Mouse (Mus musculus) MEL (cell line): ENCODE measurements around the gene Trhr2. TPM values are rescaled to one million over a fixed set of nuclear protein-coding genes. Genes with fewer than 3 reads are reported as not detected.
A peak's percentile ranks its signal among the peaks of the same experiment; 100 is the strongest.

Source experiments
- DNase-seq: peaks from one replicate; pipeline ENCODE4 v3.0.0; 2011; ENCODE audit warnings: low read depth, low spot score
- H3K27ac ChIP-seq: 2 replicates; pipeline ENCODE4 v1.5.1; 2012; ENCODE audit warnings: low read depth, mild to moderate bottlenecking, control low read depth, low read length, moderate library complexity; ENCODE audit not compliant: control insufficient read depth
- H3K27me3 ChIP-seq, 2 experiments: fragments of 150-350 bp in 1 of 2; sonication (generic) in 1 of 2; 2 replicates each; pipeline ENCODE4 v1.6.1; 2012; ENCODE audit warnings: low read length in 2 of 2, mild to moderate bottlenecking in 2 of 2, improper control_type of control experiment in 1 of 2, moderate library complexity in 1 of 2; ENCODE audit not compliant: insufficient read depth in 2 of 2, control insufficient read depth in 1 of 2
- H3K36me3 ChIP-seq, 2 experiments: 2 replicates each; pipeline ENCODE4 v1.6.1; 2012 to 2014; ENCODE audit warnings: low read length in 2 of 2, improper control_type of control experiment in 1 of 2, inconsistent platforms in 1 of 2, mild to moderate bottlenecking in 1 of 2; ENCODE audit not compliant: insufficient read depth in 2 of 2, control insufficient read depth in 1 of 2
- H3K4me1 ChIP-seq, 2 experiments: fragments of 150-350 bp in 1 of 2; sonication (generic) in 1 of 2; 2 replicates each; pipeline ENCODE4 v1.6.1; 2012; ENCODE audit warnings: low read length in 2 of 2, improper control_type of control experiment in 1 of 2, mild to moderate bottlenecking in 1 of 2; ENCODE audit not compliant: insufficient read depth in 2 of 2, control insufficient read depth in 1 of 2
- H3K4me3 ChIP-seq, 2 experiments: fragments of 150-350 bp in 1 of 2; sonication (generic) in 1 of 2; 2 replicates each; pipeline ENCODE4 v1.5.1; 2012; ENCODE audit warnings: low read depth in 2 of 2, low read length in 2 of 2, mild to moderate bottlenecking in 2 of 2, moderate library complexity in 2 of 2, control low read depth in 1 of 2, improper control_type of control experiment in 1 of 2; ENCODE audit not compliant: control insufficient read depth in 1 of 2, insufficient read depth in 1 of 2
- H3K79me2 ChIP-seq: 2 replicates; pipeline ENCODE4 v1.6.1; 2012; ENCODE audit warnings: mild to moderate bottlenecking, low read length, moderate library complexity; ENCODE audit not compliant: control insufficient read depth, poor library complexity, insufficient read depth
- H3K9ac ChIP-seq: 2 replicates; pipeline ENCODE4 v1.6.1; 2012; ENCODE audit warnings: low read depth, mild to moderate bottlenecking, control low read depth, low read length, moderate library complexity; ENCODE audit not compliant: control insufficient read depth, poor library complexity, severe bottlenecking
- H3K9me3 ChIP-seq: fragments of 150-350 bp; sonication (generic); replicated peaks from 2 replicates; pipeline ENCODE4 v1.6.1; 2012; ENCODE audit warnings: mild to moderate bottlenecking, low read length, improper control_type of control experiment, moderate library complexity; ENCODE audit not compliant: insufficient read depth
- BHLHE40 ChIP-seq: IDR thresholded peaks from 2 replicates; pipeline ENCODE4 v1.6.1; 2012; ENCODE audit warnings: low read depth, mild to moderate bottlenecking, inconsistent platforms, low read length, improper control_type of control experiment, borderline replicate concordance
- CHD1 ChIP-seq: IDR thresholded peaks from 2 replicates; pipeline ENCODE4 v1.6.1; 2012; ENCODE audit warnings: low read depth, mild to moderate bottlenecking, inconsistent platforms, low read length, improper control_type of control experiment
- CHD2 ChIP-seq: IDR thresholded peaks from 2 replicates; pipeline ENCODE4 v1.6.1; 2011; ENCODE audit warnings: low read length, improper control_type of control experiment
- CTCF ChIP-seq, 3 experiments: IDR thresholded peaks in 2 of 3; conservative IDR thresholded peaks in 1 of 3; 2 replicates each; pipeline ENCODE4 v1.5.1; 2011 to 2012; ENCODE audit warnings: low read length in 3 of 3, low read depth in 2 of 3, mild to moderate bottlenecking in 2 of 3, improper control_type of control experiment in 1 of 3, inconsistent platforms in 1 of 3, mixed read lengths in 1 of 3, moderate library complexity in 1 of 3; ENCODE audit not compliant: control insufficient read depth in 1 of 3, insufficient read depth in 1 of 3, poor library complexity in 1 of 3, severe bottlenecking in 1 of 3
- E2F4 ChIP-seq: IDR thresholded peaks from 2 replicates; pipeline ENCODE4 v1.6.1; 2011; ENCODE audit warnings: low read depth, low read length, improper control_type of control experiment, borderline replicate concordance
- ELF1 ChIP-seq: IDR thresholded peaks from 2 replicates; pipeline ENCODE4 v1.6.1; 2014; ENCODE audit warnings: low read depth, mild to moderate bottlenecking, inconsistent platforms, low read length, improper control_type of control experiment, moderate library complexity
- EP300 ChIP-seq, 2 experiments: IDR thresholded peaks; 2 replicates each; pipeline ENCODE4 v1.6.1; 2011; ENCODE audit warnings: improper control_type of control experiment in 2 of 2, low read length in 2 of 2, low read depth in 1 of 2, mild to moderate bottlenecking in 1 of 2
- GABPA ChIP-seq: IDR thresholded peaks from 2 replicates; pipeline ENCODE4 v1.6.1; 2012; ENCODE audit warnings: low read depth, mild to moderate bottlenecking, inconsistent platforms, low read length, improper control_type of control experiment, moderate library complexity
- GATA1 ChIP-seq: IDR thresholded peaks from 2 replicates; pipeline ENCODE4 v1.6.1; 2011; ENCODE audit warnings: low read depth, low read length, improper control_type of control experiment
- JUND ChIP-seq: IDR thresholded peaks from 2 replicates; pipeline ENCODE4 v1.6.1; 2011; ENCODE audit warnings: low read depth, mild to moderate bottlenecking, improper control_type of control experiment, low read length
- KAT2A ChIP-seq: conservative IDR thresholded peaks from 2 replicates; pipeline ENCODE4 v1.6.1; 2012; ENCODE audit warnings: low read depth, low read length, improper control_type of control experiment, inconsistent platforms
- MAFK ChIP-seq: IDR thresholded peaks from 2 replicates; pipeline ENCODE4 v1.6.1; 2011; ENCODE audit warnings: low read depth, mild to moderate bottlenecking, low read length, improper control_type of control experiment, borderline replicate concordance
- MEF2A ChIP-seq: IDR thresholded peaks from 2 replicates; pipeline ENCODE4 v1.6.1; 2014; ENCODE audit warnings: low read depth, mild to moderate bottlenecking, inconsistent platforms, low read length, improper control_type of control experiment; ENCODE audit not compliant: poor library complexity, insufficient replicate concordance, severe bottlenecking; ENCODE audit errors: extremely low read depth
- MXI1 ChIP-seq: IDR thresholded peaks from 2 replicates; pipeline ENCODE4 v1.6.1; 2011; ENCODE audit warnings: mild to moderate bottlenecking, low read depth, low read length, improper control_type of control experiment
- MYB ChIP-seq: IDR thresholded peaks from 2 replicates; pipeline ENCODE4 v1.6.1; 2011; ENCODE audit warnings: mild to moderate bottlenecking, low read depth, low read length, improper control_type of control experiment
- MYC ChIP-seq: IDR thresholded peaks from 2 replicates; pipeline ENCODE4 v1.6.1; 2011; ENCODE audit warnings: low read depth, mild to moderate bottlenecking, low read length, improper control_type of control experiment, moderate library complexity
- NRF1 ChIP-seq: IDR thresholded peaks from 2 replicates; pipeline ENCODE4 v1.6.1; 2014; ENCODE audit warnings: low read depth, mild to moderate bottlenecking, inconsistent platforms, low read length, improper control_type of control experiment, moderate library complexity; ENCODE audit not compliant: poor library complexity, insufficient read depth, severe bottlenecking
- POLR2A ChIP-seq, 2 experiments: IDR thresholded peaks; 2 replicates each; pipeline ENCODE4 v1.6.1; 2011 to 2012; ENCODE audit warnings: low read length in 2 of 2, mild to moderate bottlenecking in 2 of 2, control low read depth in 1 of 2, improper control_type of control experiment in 1 of 2, low read depth in 1 of 2, moderate library complexity in 1 of 2; ENCODE audit not compliant: control insufficient read depth in 1 of 2, insufficient read depth in 1 of 2, poor library complexity in 1 of 2
- POLR2AphosphoS5 ChIP-seq: IDR thresholded peaks from 2 replicates; pipeline ENCODE4 v1.6.1; 2012; ENCODE audit warnings: low read depth, borderline replicate concordance, mild to moderate bottlenecking, inconsistent platforms, low read length, moderate library complexity, mixed read lengths
- RAD21 ChIP-seq: IDR thresholded peaks from 2 replicates; pipeline ENCODE4 v1.6.1; 2011; ENCODE audit warnings: mild to moderate bottlenecking, low read depth, low read length, improper control_type of control experiment
- RCOR1 ChIP-seq: IDR thresholded peaks from 2 replicates; pipeline ENCODE4 v1.6.1; 2012; ENCODE audit warnings: low read depth, mild to moderate bottlenecking, inconsistent platforms, low read length, improper control_type of control experiment
- TAL1 ChIP-seq: IDR thresholded peaks from 2 replicates; pipeline ENCODE4 v1.6.1; 2012; ENCODE audit warnings: mild to moderate bottlenecking, inconsistent platforms, low read length, moderate library complexity, mixed read lengths
- TBP ChIP-seq: IDR thresholded peaks from 2 replicates; pipeline ENCODE4 v1.8.0; 2011; ENCODE audit warnings: low read depth, low read length, improper control_type of control experiment
- TCF12 ChIP-seq: IDR thresholded peaks from 2 replicates; pipeline ENCODE4 v1.6.1; 2014; ENCODE audit warnings: low read depth, mild to moderate bottlenecking, inconsistent platforms, low read length, improper control_type of control experiment, moderate library complexity
- USF1 ChIP-seq: IDR thresholded peaks from 2 replicates; pipeline ENCODE4 v1.6.1; 2014; ENCODE audit warnings: low read depth, mild to moderate bottlenecking, inconsistent platforms, low read length, improper control_type of control experiment, moderate library complexity
- USF2 ChIP-seq, 2 experiments: IDR thresholded peaks; 2 replicates each; pipeline ENCODE4 v1.6.1; 2011 to 2012; ENCODE audit warnings: improper control_type of control experiment in 2 of 2, low read length in 2 of 2, borderline replicate concordance in 1 of 2, inconsistent platforms in 1 of 2, low read depth in 1 of 2, mild to moderate bottlenecking in 1 of 2; ENCODE audit not compliant: insufficient read depth in 1 of 2
- ZC3H11A ChIP-seq: IDR thresholded peaks from 2 replicates; pipeline ENCODE4 v1.6.1; 2012; ENCODE audit warnings: low read depth, mild to moderate bottlenecking, inconsistent platforms, low read length, improper control_type of control experiment
- polyA plus RNA-seq, 2 experiments: library from polyadenylated mRNA; stranded (reverse) in 1 of 2; unstranded in 1 of 2; fragments of >175 nt in 1 of 2; fragments of >200 nt in 1 of 2; gene quantifications; 2 replicates each; pipeline versions ENCODE4 v1.2.1 to v1.2.4; 2012; ENCODE audit warnings: low replicate concordance in 2 of 2, low read depth in 1 of 2; ENCODE audit not compliant: insufficient read length in 2 of 2, insufficient read depth in 1 of 2, missing spikeins in 1 of 2
- total RNA-seq: library from RNA; depleted of rRNA; stranded (reverse); fragments of 300-350 nt; gene quantifications from 2 replicates; pipeline ENCODE4 v1.2.3, GENCODE M21; 2012

Gene Trhr2
- total and polyA plus RNA-seq, 3 experiments = 0.07 to 0.12 TPM; not detected in 1

DNA sequence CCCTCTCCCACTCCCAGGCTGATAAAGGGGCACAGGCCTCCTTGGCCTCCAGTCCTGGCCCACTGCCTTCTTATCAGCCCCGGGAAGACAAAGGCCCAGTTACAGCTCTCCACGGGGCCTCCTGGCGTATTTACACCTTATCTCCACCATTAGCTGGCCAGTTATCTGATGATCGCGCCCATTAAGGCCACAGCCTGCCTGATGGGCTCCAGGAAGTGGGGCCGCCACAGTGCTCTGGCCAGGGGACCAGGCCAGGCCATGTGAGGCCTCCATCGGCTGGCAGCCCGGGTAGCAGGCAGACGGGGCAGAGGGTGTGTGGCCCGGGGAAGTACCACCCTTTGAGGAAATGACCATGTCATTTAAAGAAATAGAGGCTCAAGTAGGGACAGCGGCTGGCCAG lies 37.8 kb downstream of the Trhr2 start (continued):
- TF ChIP-seq RCOR1 = peak; percentile 55; the same call in 1 of the 2 replicates
- peak; percentile 80 to 94 for TF ChIP-seq EP300 (IDR thresholded peaks at IDR 0.05; ENCODE audit: low read depth in 1 of 2, low read length in 2 of 2)
- TF ChIP-seq, all 39 proteins: peak for 23

DNA sequence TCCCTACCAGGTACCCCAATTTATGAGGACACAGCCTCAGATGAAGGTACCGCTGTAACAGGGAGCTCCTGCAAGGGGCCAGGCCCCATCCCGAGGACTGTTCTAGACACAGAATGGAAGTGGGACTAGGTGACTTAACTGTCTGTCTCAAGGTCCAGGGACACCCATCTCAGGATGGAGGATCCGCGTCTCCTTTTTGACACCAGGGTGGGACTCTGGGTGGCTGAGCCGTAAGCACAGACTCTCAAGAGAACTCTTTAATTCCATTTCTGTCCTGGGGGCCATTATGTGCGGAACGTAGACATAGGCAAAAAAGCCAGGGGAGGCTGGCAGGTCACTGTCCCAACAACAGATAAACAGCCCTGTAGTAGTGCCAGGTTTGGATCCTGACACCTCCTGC lies 38.4 kb downstream of the Trhr2 start:
- no peak for TF ChIP-seq MYC
- no peak for TF ChIP-seq MXI1
- no peak for TF ChIP-seq E2F4
- no peak for TF ChIP-seq ZC3H11A
- Histone ChIP-seq H3K27ac (peak overlapping the region; percentile 98), H3K27me3 (no peaks in the 10 kb centered on the region), H3K9me3 (no peaks in the 10 kb centered on the region), H3K4me1 (peaks cover 42 to 92% of the 10 kb centered on the region in 2 experiments), H3K9ac (peak overlapping the region; percentile 62), H3K79me2 (peaks cover 26% of the 10 kb centered on the region), H3K4me3 (no peak overlapping the region), H3K36me3 (peaks cover 7 to 94% of the 10 kb centered on the region in 2 experiments; a peak in 3 of 4 replicates)
- peak; percentile 78 for DNase-seq

DNA sequence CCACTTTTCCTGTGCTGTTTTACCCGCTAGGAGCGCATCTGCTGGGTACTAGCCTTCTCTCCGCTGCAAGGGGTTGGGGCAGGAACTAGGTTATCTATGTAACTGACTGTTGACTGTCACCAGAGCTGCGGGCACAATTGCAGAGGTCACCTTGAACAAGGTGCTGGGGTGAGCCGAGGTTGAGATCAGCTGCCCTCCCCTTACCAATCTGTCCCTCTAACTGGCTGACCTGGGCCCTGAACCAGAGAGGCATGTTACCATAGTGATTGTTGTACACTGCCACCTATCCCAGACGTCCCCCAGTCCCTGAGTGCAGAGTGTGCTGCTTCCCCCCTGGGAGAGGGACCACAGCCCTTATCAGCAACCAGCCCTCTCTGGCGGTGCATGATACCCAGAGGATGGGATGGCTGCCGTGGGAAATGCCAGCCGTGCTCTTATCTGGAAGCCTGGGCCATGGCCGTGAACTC lies 39.1 kb downstream of the Trhr2 start:
- Histone ChIP-seq H3K4me3 (no peak overlapping the region), H3K4me1 (peaks cover 39 to 93% of the 10 kb centered on the region in 2 experiments), H3K36me3 (peaks cover 7 to 93% of the 10 kb centered on the region in 2 experiments; a peak in 3 of 4 replicates), H3K9ac (peak overlapping the region; percentile 62), H3K27ac (peak overlapping the region; percentile 98), H3K9me3 (no peaks in the 10 kb centered on the region), H3K79me2 (peaks cover 22% of the 10 kb centered on the region), H3K27me3 (no peaks in the 10 kb centered on the region)
- DNase-seq = peak; percentile 94
- TF ChIP-seq POLR2A (IDR thresholded peaks at IDR 0.05; ENCODE audit: control insufficient read depth in 1 of 2, insufficient read depth in 1 of 2, low read depth in 1 of 2, low read length in 2 of 2, poor library complexity in 1 of 2) (peak in 1 of 2 experiments; percentile 48; a peak in 2 of 4 replicates), TCF12 (peak; percentile 100), MYB (peak; percentile 89), USF1 (no peak), BHLHE40 (peak; percentile 67; the same call in 1 of the 2 replicates), CHD1 (0 out of 2 replicates have a peak, but pooled peaks have one; percentile 33), EP300 (IDR thresholded peaks at IDR 0.05; ENCODE audit: low read depth in 1 of 2, low read length in 2 of 2) (peak; percentile 98 to 100), MYC (0 out of 2 replicates have a peak, but pooled peaks have one; percentile 8), POLR2AphosphoS5 (peak; percentile 80; the same call in 1 of the 2 replicates), MEF2A (peak; percentile 55; the same call in 1 of the 2 replicates), GABPA (no peak), TBP (peak; percentile 20; the same call in 1 of the 2 replicates), JUND (peak; percentile 77; the same call in 1 of the 2 replicates), RAD21 (no peak), ELF1 (peak; percentile 44; the same call in 1 of the 2 replicates), E2F4 (no peak), CTCF (IDR thresholded peaks at IDR 0.05 in 2 of 3, conservative IDR thresholded peaks at IDR 0.05 in 1 of 3; ENCODE audit: control insufficient read depth in 1 of 3, insufficient read depth in 1 of 3, low read depth in 2 of 3, low read length in 3 of 3, poor library complexity in 1 of 3, severe bottlenecking in 1 of 3) (no peak; a peak in 1 of 6 replicates), GATA1 (peak; percentile 98), MAFK (peak; percentile 77; the same call in 1 of the 2 replicates), USF2 (IDR thresholded peaks at IDR 0.05; ENCODE audit: borderline replicate concordance in 1 of 2, insufficient read depth in 1 of 2, low read depth in 1 of 2, low read length in 2 of 2) (no peak), CHD2 (peak; percentile 52), RCOR1 (peak; percentile 84), NRF1 (no peak; the same call in 1 of the 2 replicates), TAL1 (peak; percentile 100), KAT2A (no peak)
